Mouse (Mus musculus) left cerebral cortex, adult 9 months (tissue): ENCODE measurements at regions not wholly inside any gene's neighbourhood (a gene's known extent, or its start where the extent isn't known, plus 50 kb on each side); places are given as distances from the start of the nearest gene placed in this dataset.

ENCODE experiments used
- DNase-seq, 2 experiments: peaks; one replicate each; pipeline ENCODE4 v3.0.0; 2022; ENCODE audit warnings: low spot score in 2 of 2

DNA sequence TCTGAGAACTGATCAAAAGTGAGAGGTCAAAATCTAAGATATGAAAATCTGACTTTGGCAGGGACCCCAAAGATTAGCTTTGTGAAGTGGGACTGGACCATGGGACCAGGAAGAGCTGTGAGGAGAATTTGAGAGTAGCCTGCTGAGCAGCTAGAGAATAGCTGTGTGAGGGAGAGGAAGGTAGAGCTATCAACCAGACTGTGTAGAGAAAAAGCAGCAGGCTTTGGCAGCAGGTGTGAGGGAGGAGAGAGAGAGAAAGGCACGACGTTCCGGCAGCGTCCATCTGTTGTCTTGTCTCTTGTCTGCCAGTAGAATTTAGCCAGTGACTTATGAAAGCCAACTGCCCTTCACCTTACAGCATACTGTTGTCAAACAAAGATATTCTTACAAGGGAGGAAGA, 412.1 kb downstream of the Slitrk2 start:
- DNase-seq: peak in 1 of 2 experiments; percentile 19

- DNase-seq: no peak
Observed at GRCm38 (mm10) chrX:67062509-67063030, 413.5 kb downstream of the Slitrk2 start.

DNA sequence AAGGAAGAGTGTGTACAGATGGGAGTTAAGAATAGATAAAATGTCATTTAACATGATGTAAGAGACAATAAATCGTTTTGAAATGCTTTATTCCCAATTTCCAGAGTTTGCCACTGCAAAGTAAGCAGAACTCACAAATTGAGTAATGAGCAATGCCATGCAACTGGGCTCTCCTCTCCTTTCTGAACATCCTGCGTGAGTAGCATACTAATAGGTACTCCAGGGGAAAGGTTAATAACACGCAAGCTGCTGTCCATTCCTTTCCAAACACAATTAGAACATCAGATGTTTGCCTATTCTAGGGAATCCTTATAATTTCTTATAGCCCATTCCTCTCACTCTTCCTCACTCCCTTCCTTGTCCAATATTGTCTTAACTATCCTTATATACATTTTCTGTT, 443.3 kb downstream of the Slitrk2 start:
- DNase-seq: no peak
